Mouse (Mus musculus) olfactory bulb, adult 2 months (tissue): Measurements from ENCODE around the gene Kctd2.

Experiments used
- CTCF ChIP-seq: fragments of 200-500 bp; IDR thresholded peaks from 2 replicates; pipeline ENCODE4 v1.5.1; 2012; ENCODE audit warnings: low read depth, mild to moderate bottlenecking, low read length, moderate library complexity; ENCODE audit not compliant: insufficient read depth
- POLR2A ChIP-seq: fragments of 200-500 bp; IDR thresholded peaks from 2 replicates; pipeline ENCODE4 v1.6.1; 2012; ENCODE audit warnings: mild to moderate bottlenecking, low read depth, low read length, moderate library complexity; ENCODE audit not compliant: insufficient read depth

DNA sequence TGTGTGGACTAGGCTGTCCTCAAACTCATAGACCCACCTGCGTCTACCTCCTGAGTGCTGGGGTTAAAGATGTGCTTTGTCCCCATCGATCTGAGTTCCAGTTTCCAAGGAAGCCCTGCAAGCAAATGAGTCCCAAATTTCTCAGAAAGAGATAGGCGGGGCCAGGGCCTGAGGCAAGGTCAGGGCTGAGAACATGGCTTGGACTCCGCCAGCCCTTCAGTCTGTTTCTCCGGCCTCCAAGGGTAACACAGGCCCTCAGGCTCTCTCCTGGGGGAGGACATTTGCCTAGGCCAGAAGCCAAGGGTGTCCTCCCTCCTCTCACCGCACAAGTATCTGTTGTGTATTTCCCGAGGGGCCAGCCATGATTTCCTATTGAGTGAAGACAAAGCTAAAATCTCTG is 52.3 kb downstream of the Kctd2 start:
- no peak for TF ChIP-seq CTCF
- TF ChIP-seq POLR2A: no peak
